Mouse (Mus musculus) embryo, embryonic 9.5 days (tissue): Measurements from ENCODE around the gene Dusp13.

Source experiments
- DNase-seq: peaks from one replicate; pipeline ENCODE4 v3.0.0-alpha.2; 2017; ENCODE audit errors: extremely low spot score

Gene Dusp13

GRCm38 (mm10) chr14:21747436-21748141 is 3.4 kb downstream of the Dusp13 start:
- no peak for DNase-seq

DNA sequence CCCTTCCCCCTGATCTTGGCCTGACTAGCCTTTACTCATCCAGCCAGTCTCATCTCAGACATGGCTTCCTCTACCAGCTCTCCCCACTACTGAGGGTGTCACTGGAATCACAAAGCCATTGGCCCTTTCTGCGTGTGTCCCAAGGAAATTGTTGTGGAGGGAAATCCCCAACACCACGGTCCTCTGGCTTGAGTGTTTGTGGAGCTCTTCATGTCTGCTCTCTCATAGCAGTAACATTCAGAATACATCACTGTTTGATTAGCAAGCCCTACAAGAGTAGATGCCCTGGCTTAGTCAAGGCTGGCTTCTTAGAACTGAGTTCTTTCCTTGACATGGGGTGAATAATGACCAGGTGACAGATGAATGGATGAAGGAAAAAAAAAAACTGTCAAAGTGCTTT is 4.1 kb downstream of the Dusp13 start:
- no peak for DNase-seq

GRCm38 (mm10) chr14:21746251-21746650 is 4.7 kb downstream of the Dusp13 start:
- DNase-seq = no peak

- no peak for DNase-seq
These were observed 5.8 kb downstream of the Dusp13 start for GRCm38 (mm10) chr14:21745149-21745548.

GRCm38 (mm10) chr14:21744169-21744568 is 6.8 kb downstream of the Dusp13 start:
- no peak for DNase-seq

GRCm38 (mm10) chr14:21742441-21742840 is 8.5 kb downstream of the Dusp13 start:
- DNase-seq = no peak

DNA sequence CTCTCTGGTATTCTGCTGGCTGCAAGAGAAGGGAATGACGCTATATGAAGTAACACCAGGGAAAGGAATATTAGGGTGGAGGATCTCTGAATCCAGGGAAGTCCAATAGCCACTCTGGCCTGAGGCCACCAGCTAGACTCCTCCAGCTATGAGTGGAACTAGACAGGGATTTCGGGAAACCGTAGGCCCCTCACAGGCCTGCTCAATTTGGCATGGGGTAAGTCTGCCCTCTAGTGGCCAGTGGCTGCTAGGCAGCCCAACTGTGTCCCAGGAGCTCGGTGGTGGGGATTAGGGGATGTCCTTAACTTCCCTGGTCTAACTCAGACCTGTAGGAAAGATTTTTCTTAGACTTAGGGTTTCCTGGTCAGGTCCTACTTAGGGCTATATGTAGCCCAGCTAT is 9.2 kb downstream of the Dusp13 start:
- peak; percentile 89 for DNase-seq

GRCm38 (mm10) chr14:21741314-21741713 is 9.7 kb downstream of the Dusp13 start:
- DNase-seq = no peak

DNA sequence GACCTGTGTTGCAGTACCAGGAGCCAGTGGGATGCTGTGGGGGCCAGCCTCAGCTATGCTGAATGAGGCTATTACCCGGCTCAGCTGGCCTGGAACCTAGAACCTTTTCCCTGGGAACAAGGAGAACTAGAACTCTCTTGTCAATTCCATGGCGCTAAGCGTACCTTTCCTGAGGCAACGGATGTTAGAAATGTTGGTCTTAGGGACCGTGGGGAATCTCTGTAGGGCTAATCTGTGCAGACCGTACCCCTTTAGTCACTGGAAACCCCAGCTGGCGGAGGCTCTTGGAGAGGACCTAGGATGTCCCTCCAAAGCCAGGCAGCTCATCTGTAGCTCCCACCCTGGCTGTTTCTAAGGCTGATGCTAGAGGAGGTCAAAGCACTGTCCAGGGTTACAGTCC is 10.6 kb downstream of the Dusp13 start:
- no peak for DNase-seq

- DNase-seq = no peak
These were observed 17.7 kb downstream of the Dusp13 start for GRCm38 (mm10) chr14:21733131-21733905.

- no peak for DNase-seq
These were observed 21.0 kb downstream of the Dusp13 start for GRCm38 (mm10) chr14:21729936-21730335.

- no peak for DNase-seq
These were observed 21.8 kb downstream of the Dusp13 start for GRCm38 (mm10) chr14:21729031-21729732.

DNA sequence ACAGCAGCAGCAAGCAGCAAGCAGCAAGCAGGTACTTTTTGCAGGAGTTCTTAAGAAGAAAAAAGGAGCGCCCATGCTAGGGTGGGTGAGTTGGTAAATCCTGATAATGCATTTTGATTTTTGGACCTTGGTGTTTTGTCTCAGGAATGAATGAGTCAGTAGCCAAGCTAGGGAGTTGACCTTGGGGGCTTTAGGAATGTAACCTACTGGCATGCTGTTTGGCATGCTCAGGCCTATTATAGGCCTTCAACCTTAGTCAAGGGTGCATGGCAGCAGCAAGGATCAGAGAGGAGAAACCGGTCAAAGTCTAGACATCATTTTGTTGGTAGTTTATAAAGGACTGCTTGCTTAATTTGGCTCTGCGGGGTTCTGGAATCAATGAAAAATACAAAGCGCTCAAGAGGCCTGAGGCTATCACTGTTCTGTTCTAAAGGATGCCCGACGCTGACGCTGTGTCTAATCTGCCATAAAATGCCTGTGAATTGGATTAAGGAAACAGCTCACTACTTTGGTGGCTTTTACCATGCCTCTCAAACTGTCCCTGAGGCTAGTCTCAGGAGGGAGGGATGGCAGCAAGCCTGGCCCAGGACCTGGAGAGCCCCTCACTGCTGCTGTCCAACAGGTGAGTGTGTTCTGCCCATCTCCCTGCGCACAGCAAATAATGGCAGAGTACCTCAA is 28.8 kb downstream of the Dusp13 start:
- DNase-seq = no peak

DNA sequence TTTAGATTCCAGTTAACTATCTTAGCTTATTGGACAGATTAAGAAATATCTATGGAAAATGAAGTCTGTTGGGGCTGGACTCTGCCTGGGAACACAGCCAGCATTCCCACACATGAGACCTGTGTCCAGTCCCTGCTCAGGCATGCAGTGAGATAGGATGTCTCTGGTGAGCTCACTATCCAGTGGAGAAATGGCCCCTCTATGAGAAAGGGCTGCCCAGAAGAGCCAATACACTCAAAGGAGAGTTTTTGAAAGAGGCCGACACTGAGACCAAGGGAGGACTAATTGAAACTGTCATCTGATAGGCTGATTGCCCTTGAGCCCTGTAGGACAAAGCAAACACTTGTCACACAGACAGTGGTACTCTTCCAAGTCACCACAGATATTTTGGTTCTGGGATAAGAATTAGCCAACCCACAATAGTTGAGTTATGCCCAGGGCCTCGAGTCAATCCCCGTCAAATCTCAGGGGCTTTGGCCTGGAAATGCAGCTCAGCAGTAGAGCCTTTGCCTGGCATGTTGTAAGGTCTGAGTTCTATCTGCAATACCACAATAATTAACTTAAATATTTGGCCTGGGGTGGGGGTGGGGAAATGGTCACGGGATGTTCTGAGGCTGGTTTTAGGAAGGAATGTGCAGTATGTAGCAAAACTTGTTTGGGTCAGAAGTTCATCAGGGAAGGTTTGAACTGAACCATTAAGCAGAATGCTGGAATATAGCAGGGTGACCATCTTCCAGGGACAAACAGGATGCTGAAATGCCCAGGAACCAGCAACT is 30.4 kb downstream of the Dusp13 start:
- no peak for DNase-seq

- peak; percentile 50 for DNase-seq
These were observed 31.2 kb downstream of the Dusp13 start for GRCm38 (mm10) chr14:21719646-21720383.

GRCm38 (mm10) chr14:21714486-21714885 is 36.5 kb downstream of the Dusp13 start, which contains the start of gene Dupd1:
Gene Dupd1, minus strand, starts transcription at chr14:21714576.
- DNase-seq = no peak

DNA sequence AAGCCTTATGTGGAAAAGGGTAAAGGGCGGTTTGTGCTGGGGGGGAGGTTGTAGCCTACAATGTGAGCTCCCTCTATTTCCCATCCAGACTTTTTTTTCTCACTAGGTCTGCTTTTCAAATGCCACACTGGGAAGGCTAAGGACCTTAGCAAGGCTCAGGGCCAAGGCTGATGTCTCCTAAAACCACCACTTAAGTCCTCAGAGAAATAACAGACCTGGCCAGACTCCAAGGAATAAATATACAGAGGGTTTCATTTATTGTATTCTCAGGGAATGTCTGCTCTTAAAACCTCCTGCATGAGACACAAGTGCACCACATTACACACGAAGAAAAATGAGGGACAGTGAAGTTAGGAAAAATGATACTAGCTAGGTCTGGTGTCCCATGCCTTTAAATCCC is 39.8 kb downstream of the Dusp13 start:
- DNase-seq = no peak

GRCm38 (mm10) chr14:21709545-21709944 is 41.4 kb downstream of the Dusp13 start:
- no peak for DNase-seq

- DNase-seq = no peak
These were observed 44.0 kb downstream of the Dusp13 start for GRCm38 (mm10) chr14:21706759-21707571.

DNA sequence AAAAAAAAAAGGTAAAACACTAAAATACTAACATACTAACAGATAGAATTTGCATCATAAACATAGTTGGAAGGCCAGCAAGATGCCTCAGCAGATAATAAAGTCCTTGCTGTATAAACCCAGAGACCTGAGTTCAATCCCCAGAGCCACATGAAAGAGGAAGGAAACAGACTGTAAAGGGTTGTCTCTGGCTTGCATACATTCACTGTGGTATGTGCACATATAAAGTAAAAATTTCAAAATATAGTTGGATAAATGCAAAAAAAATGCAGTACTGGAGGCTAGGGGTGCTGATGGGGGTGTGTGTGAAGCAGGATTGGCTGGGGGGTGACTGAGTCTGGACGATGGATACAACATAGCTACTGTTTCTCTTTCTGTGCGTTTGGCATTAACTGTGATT is 45.5 kb downstream of the Dusp13 start:
- no peak for DNase-seq
